Mouse (Mus musculus) gastrocnemius, adult 18-20 months (tissue): ENCODE data around the gene Psmb11. TPM values are rescaled to one million over a fixed set of nuclear protein-coding genes. Genes with fewer than 3 reads are reported as not detected.
"Not testable (repeated sequence)": the region's sequence is repeated elsewhere in the genome, so short reads cannot be mapped to it uniquely, and the experiment has no call there.

ENCODE experiments used
- DNase-seq: peaks from one replicate; pipeline ENCODE4 v3.0.0; 2021; ENCODE audit warnings: low spot score
- total RNA-seq, 2 experiments: library from RNA; stranded (reverse); gene quantifications; 2 replicates each; pipeline ENCODE4 v1.2.3; 2021

Gene Psmb11
- total RNA-seq, 2 experiments from 2014 or later: not detected

DNA sequence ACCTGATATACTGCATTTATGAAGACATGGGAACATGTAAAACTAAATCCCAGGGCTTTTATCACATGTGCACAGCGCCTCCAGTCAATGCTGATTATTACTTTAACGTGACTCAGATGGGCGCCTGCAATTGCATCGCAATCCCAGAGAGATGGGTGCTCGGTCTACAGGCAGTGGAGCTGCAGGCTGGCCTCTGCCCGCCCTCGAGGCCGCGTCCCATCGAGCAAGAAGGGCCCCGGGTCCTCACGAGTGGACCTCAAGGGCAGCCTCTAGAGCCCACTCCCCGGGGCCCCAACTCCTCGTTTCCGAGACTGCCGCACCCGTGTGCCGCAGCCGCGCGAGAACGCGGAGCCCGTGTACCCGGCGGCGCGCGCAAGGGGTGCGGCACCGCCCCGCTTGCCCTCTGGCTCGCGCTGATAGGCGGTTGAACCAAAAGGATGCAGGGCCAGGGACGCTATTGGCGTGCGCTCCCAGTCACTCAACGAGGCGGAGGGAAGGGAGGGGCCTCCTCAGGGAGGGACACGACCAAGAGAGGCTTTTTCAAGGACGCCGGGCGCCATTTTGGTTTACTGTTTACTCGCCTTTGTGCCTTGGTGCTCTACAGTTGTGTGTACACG is 18.1 kb upstream of the Psmb11 start:
- peak; percentile 96 for DNase-seq

DNA sequence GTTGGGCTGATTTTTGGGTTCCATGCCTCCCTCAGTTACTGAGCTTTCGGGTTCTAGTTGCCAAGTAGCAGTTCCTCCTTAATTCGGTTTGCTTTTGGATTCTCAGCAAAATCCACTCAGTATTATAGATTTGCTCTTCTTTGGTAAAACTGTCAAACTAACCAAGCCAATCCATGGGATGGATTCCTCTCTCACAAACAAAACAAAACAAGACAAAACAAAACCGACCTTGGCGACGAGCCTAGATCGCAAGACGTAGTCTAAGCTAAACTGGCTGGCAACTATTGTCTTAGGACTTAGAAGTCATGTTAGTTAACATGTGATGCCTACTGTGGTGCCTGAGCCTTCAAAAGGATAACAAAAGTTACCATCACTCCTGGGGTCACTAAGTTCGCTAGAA is 17.5 kb upstream of the Psmb11 start:
- DNase-seq: no peak

DNA sequence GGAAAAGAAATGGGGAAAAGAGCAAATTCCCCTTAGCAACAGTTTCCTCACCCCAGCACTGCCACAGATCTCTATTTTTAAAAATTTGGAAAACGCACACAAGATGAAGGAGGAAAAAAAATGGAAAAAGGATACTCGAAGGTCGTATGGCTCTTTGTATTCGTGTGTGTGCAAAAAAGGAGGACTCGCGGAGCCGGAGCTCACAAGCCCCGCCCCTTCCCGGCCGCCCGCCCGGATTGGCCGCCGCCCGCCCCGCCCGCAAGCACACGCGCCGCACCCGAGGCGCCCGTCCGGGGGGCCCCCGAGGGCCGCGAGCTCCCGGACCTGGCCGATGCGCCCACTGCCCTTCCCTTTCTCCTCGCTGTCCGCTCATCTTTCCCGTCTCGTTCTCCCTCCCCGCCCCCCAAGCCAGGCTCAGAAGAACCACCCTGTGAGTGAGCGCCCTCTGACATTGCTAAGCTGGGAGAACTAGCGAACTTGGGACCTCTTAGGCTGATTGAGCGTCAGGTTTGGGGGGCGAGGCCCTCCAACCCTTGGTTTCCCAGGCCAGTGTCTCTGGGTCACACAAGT is 15.4 kb upstream of the Psmb11 start, which contains the start of gene 4931414P19Rik:
Gene 4931414P19Rik (minus strand): TSS at position 242 of the 570 bp plus-strand sequence.
- peak; percentile 77 for DNase-seq

DNA sequence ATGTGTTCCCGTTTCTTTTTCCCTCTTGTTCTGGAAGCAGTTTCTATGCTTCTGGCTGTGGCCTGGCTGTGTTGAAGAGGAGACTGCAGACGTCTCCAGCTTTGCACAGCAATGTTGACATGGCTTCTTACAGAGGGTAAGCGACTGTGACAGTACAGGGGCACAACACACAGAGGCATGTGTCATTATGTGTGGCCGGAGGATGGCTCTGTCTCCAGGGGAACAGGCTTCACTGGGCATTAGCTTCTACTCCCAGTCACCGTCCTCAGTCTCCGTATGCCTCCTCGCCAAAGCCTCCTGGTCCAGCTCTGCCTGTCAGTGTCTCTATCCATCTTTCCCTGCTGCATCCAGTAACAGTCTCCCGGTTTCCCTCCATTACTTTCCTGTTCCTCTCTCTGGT is 14.0 kb upstream of the Psmb11 start:
- no peak for DNase-seq

DNA sequence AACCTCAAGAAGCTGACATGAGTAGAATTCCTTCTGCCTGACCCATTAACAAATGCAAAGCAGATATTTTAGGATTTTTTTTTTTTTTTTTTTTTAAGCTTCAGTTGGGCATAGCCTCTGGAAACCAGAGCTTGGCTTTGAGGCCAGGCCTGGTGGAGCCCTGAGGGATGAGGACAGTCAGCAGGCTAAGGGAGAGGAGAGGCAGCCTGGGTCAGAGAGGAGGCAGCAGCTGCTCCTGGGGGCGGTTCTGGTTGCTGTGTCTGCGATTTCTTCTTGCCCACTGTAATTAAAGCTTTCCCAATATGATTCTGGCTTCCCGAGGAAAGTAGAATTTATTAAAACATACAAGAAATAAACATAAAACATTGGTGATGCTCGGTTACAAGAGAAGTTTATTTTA is 12.0 kb upstream of the Psmb11 start:
- no peak for DNase-seq

DNA sequence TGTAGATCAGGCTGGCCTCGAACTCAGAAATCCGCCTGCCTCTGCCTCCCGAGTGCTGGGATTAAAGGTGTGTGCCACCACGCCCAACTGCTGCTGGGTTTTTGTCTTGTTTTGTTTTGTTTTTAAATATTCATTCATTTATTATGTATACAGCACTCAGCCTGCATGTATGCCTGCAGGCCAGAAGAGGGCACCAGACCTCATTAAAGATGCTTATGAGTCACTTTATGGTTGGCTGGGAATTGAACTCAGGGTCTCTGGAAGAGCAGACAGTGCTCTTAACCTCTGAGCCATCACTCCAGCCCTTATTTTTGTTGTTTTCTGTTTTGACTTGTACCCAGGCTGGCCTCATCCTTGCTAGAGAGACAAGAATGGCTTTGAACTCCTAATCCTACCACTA is 11.3 kb upstream of the Psmb11 start:
- DNase-seq: no peak

DNA sequence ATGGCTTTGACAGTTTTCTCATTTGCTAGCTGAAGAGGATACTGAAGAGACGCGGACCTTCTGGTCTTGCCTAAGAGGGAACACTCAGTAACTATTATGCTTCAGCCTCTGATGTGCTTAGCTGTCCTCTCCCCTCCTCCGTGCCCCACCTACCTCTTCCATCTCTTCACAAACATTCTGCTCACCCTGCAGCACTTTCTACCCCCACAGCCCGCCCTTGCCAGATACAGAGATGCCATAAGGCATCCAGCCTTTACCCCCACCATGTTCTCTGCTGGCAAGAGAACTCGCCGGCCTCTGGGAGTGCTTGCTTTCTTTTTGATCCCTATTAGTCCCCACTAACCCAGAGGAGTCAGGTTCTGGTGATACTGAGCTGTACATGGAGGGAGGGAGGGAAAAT is 10.6 kb upstream of the Psmb11 start:
- no peak for DNase-seq

DNA sequence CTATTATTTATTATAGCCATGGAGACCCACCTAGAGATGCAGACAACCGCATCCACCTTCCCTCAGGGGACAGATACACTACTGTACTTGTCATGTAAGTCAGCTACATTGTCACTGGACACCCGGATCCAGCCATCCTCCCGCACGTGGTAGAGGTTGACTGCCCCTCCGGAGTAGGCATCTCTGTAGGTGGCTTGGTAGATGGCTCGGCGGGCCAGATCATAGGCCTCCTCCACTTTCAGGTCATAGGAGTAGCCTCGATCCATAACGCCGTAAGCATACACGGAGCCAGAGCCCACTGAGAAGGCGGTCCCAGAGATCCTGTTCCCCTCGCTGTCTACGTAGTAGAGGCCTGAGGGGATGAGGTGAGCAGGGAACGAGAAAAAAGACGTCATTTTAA is 7.1 kb upstream of the Psmb11 start:
- not testable (repeated sequence) for DNase-seq

DNA sequence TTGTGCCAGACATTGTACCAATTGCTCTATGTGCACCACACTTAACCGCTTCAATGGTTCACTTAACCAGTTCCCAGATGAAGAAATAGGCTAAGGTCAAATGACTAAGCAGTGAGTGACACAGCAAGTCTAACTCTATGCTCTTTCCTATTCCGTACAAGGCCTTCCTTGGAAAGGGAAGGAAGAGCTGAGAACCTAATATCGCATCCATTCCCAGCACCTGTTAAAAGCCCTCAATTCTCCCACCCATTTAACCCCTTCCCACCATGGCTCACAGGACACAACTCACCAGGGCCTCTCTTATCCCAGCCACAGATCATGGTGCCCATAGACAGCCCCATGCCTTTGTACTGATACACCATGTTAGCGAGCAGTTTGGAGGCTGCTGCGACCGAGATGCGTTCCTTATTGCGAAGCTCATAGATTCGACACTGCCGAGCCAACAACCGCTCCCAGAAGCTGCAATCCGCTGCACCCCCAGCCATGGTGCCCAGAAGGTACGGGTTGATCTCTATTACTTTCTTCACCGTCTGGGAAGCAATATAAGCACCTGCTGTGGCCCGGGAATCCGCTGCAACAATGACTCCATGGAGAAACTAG is 4.9 kb upstream of the Psmb11 start:
- no peak for DNase-seq

DNA sequence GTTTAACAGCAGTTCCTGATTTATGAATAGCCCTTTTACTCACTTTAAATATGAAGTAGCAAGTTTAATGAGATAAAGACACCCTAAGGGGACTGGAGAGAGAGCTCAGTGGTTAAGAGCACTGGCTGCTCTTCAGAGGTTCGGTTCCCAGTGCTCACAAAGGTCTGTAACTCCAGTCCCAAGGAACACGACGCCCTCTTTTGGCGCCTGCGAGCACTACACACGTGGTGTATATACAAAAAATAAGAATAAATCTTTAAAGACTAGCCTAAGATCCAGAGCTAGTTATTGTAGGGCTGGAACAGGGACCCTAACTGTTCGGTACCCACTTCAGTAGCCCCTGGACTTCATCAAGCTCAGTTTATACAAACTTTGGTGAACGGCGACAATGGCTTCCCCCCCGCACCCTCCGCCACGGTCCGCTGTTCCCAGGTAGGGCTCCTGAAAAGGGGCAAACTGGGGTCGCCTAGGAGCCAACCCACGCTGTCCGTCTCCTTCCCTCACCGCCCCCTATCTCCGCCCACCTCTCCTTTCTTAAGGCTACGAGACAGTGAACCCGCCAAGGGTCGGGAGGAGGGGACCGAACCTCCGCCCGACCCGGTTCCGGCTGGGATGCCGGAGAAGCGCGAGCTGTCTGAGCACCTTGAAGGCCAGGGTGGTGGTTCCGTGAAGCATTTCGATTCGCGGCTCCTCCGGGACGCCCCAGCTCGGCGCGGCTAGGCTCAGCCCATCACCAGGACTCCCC is 3.9 kb upstream of the Psmb11 start:
- no peak for DNase-seq

DNA sequence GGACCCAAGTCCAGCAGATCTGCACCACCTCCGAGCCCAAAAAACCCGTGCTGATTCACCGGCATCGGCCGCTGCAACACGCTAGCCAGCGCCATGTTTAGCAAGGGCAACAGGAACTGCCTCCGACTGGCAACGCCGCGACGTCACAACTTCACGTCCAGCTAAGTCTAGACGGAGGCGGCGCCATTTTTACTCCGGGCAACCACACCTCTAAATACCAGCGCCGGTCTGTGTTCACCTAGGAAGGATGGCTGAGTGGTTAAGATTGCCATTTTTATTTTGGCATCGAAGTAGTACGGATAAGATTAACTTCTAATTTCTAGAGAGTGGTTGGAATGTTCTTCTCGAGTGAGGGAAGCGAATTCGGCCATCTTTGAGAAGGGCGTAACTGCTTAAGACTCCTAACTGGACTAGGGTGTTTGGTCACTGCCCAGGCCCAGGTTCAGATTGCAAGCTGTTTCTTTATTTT is 3.3 kb upstream of the Psmb11 start, which contains the start of gene Psmb5:
Gene Psmb5 (minus strand): TSS at position 126 of the 469 bp plus-strand sequence.
- DNase-seq: peak; percentile 85

DNA sequence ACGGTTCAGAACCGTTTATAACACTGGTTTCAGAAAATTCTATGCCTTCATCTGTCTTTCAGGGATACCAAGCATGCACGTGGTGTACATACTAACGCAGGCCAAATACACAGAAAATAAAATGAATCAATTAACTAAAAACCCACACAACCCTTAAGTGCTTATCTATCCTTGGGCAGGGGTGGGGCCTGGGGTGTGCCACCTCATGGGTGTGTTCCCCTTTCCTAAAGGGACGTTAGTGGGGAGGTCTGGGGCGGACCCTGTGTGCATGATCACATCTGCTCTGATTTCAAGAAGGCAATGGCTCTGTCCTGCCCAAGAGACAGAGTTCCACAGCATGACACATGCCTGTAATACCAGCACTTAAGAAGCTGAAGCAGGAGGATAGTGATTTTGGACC is 2.1 kb downstream of the Psmb11 start:
- no peak for DNase-seq

DNA sequence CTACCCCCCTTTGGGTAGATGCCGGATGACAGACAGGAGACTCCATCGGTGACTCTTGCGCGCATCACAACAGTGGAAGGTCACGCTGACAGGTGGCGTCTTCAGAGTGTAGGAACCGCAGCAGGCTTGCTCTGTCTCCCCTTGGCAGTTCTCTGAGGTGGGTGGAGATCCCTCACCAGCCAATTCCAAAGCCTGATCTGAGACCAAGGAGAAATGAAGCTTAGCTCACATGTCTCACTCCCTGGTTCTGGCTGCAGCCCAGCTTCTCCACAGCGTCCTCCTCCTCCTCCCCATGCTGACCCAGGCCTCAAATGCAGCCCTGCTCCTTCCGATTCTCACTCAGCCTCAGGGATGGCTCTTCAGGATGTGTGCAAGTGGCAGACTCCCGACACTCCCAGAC is 3.7 kb downstream of the Psmb11 start:
- no peak for DNase-seq

DNA sequence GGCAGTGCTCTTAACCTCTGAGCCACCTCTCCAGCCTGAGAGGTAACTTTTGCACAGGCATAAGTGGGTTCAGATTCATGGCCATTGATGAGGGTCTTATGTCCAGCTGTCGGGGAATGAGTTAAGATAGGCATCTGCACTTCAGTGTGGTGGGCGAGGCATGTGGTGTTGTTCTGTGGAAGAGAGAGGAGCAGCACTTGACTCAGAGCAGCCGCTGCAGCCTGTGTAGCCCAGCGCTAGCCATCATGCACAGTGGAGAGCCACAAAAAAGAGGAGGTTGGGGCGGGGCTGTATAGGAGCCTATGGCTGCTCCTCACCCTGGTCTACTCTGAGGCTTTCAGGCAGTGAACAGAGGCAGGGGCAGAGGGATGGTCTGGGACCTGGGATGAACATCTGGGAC is 6.9 kb downstream of the Psmb11 start:
- DNase-seq: no peak

DNA sequence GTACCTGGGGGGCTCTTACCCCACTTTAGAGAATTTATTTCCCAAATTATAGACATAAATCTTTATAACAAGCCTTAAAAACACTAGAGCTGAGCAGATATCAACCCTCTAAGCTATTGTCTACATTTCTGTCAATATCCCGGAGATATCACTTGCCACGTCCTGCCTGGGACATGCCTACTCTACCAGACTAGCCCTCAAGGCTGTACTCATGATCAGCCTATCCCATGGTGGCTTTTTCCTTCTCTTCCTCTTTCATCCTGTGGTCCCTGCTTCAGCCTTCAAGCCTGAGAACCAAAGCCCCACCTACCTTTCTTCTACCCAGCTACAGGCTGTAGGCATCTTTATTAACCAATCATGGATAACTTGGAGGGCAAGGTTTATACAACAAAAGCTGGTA is 8.6 kb downstream of the Psmb11 start:
- DNase-seq: no peak

DNA sequence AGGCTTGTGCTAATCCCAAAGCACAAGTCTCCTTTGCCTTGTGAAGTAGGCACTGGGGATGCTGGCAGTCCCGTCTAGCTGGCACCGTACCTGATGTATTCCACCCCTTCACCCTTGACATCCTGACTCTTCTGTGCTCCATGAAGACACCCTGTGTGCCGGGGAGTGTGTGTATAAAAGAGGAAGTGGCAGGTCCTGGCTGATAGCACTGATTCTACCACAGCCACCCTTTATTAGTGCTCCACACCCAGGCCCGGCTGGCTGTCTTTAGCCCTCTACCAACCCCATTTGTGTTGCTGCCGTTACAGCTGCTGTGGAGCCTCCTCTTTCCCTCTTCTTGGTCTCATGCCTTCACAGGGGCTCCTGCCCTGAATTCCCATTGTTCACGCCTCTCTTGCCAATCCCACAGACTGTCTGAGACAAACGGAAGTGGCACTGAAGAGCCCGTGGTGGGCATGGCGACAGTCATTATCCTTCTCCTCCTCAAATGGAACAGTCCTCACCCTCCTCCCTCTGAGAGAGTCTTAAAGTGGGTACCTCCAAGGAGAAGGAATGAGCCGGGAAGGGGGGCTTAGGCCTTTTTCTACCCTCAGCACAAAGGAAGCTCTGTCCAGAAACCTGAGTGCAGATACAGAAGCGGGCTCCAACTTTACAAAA is 9.5 kb downstream of the Psmb11 start:
- no peak for DNase-seq

DNA sequence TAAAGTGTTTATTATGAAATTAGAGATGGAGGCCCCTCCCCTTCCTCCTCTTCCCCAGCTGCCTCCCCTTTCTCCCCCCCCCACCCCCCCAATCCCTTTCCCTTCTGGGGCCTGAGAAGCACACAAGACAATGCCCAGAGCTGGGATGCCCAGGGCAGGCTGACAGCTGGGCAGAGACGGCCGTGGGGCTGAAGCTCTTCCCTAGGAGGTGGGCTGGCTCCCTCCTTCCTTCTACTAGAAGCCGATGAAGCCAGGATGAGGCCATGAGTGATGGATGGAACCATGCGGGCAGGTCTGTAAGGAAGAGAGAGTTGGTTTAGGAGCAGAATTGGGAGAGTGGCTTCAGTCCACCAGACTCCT is 10.0 kb downstream of the Psmb11 start:
- DNase-seq: no peak

DNA sequence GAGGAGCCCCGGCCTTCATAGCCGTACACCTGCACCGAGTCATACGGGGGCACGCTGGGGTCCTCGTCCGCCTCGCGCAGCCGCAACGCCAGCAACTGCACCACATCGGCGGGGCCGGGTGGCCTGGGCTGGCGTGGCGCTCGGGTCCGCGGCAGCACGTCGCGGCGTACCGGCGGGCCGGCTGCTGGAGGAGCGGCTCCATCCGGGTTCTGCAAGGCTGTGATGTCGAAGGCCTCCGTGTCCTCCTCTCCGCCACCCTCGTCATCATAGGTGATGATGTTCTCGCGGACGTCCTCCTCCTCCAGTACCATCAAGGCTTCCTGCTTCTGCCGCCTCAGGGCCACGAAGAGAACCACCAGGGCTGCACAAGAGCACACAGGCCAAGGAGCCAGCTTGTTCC is 11.0 kb downstream of the Psmb11 start:
- no peak for DNase-seq

DNA sequence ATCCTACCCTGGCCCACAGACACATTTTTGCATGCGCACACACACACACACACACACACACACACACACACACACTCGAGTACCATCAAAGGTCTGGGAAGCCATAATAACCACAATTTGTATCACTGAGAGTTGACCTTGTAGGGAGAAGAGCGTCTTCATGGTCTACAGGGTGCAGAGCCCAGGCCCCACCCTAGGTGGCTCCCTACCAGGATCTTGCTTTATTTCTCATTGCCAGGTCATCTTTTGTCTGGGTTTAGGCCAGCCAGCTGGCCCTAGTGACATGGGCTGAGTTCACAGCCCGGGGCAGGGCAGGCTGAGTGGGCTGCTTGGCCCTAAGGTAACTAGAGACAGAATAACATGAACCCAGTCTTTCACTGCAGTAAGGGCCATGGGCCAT is 12.9 kb downstream of the Psmb11 start:
- no peak for DNase-seq

DNA sequence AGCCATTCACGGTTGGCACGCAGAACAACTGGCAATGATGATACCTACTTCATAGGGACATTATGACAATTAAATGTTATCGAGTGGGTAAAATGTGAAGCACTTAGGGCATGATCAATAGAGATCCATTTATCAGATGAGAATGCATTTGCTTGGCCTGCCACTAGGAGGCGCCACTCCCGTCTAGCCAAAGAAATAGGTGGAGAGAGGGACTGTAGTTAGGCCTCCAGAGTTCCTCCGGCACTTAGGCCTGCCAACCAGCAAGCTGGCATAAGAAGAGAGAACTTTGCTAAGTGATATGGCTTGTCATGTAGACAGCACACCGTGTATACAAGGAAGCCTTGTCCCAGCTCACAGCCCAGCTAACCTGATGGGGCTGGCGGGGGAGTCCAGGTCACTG is 15.7 kb downstream of the Psmb11 start:
- peak; percentile 37 for DNase-seq

DNA sequence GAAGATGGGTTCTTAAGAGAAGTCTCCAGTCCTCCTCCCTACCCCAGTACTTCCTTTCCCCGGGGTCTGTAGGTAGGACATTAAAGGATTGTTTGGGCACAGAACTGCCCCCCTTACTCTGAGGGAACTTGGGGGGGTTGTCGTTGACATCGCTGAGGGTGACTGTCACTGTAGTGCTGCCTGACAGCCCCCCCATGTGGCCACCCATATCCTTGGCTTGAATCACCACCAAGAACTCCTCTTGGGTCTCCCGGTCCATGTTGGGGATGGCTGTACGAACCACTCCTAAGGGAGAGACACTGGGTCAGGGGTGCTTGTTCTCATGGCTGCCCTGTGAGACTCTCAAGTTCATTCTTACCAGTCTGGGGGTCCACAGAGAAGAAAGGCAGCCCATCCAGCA is 17.0 kb downstream of the Psmb11 start:
- no peak for DNase-seq

DNA sequence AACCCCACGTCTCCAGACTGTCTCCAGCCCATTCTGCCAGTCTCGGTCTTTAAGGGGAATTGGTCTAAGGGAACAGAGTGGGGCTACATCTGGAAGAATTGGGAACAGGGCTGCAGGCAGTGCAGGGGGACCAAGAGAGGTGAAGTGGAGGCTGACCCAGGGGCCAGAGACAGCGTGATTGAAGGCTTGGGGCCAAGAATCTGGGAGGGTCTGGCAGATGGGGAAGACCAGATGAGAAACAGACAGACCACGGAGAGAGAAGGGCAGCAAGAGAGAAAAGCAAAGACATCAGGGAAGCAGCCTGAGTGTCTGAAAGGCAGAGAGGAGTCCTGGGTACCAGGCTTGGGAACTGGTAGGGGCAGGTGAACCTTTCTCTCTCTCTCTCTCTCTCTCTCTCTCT is 18.9 kb downstream of the Psmb11 start:
- no peak for DNase-seq
